Mouse (Mus musculus): ENCODE measurements around the gene Slc25a47. TPM values are rescaled to one million over a fixed set of nuclear protein-coding genes. Genes with fewer than 3 reads are reported as not detected.

Gene Slc25a47
- total RNA-seq, 2 experiments from 2014 or later = 8.4 to 9.3 TPM

- no peak for DNase-seq (ENCODE audit: extremely low spot score in 1 of 2, low spot score in 2 of 2)
- intact Hi-C loops (cut with DNase I) = no loop called here
Observed at GRCm38 (mm10) chr12:108894432-108894816, 58.6 kb downstream of the Slc25a47 start.

GRCm38 (mm10) chr12:108896006-108896405, 60.2 kb downstream of the Slc25a47 start:
- intact Hi-C loops (cut with DNase I) = no loop called here
- no peak for DNase-seq (ENCODE audit: extremely low spot score in 1 of 2, low spot score in 2 of 2)

- intact Hi-C loops (cut with DNase I) = loop anchor here (5.0 kb wide), 2 partner anchors 1471 to 1496 kb away; no protein-coding TSS in a partner anchor
- no peak for DNase-seq (ENCODE audit: extremely low spot score in 1 of 2, low spot score in 2 of 2)
Observed at GRCm38 (mm10) chr12:108901346-108901745, 65.5 kb downstream of the Slc25a47 start.

GRCm38 (mm10) chr12:108902940-108903339, 67.1 kb downstream of the Slc25a47 start:
- DNase-seq (ENCODE audit: extremely low spot score in 1 of 2, low spot score in 2 of 2) = peak; percentile 37 to 72
- intact Hi-C loops (cut with DNase I) = loop anchor here (5.0 kb wide), 2 partner anchors 1469 to 1494 kb away; no protein-coding TSS in a partner anchor

- intact Hi-C loops (cut with DNase I) = loop anchor here (5.0 kb wide), 2 partner anchors 1469 to 1494 kb away; no protein-coding TSS in a partner anchor
Observed at GRCm38 (mm10) chr12:108903600-108904275, 67.9 kb downstream of the Slc25a47 start.

DNA sequence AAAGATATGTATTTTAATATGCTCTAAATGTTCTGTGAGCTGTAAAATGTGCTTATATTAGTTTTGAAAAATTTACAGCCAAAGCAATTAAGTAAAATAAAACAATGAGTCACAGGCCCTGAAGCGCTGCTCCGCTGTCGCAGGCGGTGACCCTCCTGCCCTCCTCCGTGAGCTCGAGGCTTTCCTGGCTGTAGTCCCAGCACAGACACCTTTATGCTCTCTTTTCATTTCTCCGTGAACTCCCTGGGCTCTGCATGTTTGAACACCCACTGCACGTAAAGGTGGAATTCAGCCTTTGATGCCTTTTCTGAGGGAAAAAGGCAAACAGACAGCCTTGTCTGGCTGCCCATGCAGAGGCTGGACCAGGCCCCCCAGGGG, 68.4 kb downstream of the Slc25a47 start:
- no peak for DNase-seq (ENCODE audit: extremely low spot score in 1 of 2, low spot score in 2 of 2)
- intact Hi-C loops (cut with DNase I) = loop anchor here (5.0 kb wide), 2 partner anchors 1468 to 1493 kb away; no protein-coding TSS in a partner anchor

More at GRCm38 (mm10) chr12:108903600-108904275, 67.9 kb downstream of the Slc25a47 start:
- DNase-seq (ENCODE audit: extremely low spot score in 1 of 2, low spot score in 2 of 2) = peak; percentile 72 to 80

DNA sequence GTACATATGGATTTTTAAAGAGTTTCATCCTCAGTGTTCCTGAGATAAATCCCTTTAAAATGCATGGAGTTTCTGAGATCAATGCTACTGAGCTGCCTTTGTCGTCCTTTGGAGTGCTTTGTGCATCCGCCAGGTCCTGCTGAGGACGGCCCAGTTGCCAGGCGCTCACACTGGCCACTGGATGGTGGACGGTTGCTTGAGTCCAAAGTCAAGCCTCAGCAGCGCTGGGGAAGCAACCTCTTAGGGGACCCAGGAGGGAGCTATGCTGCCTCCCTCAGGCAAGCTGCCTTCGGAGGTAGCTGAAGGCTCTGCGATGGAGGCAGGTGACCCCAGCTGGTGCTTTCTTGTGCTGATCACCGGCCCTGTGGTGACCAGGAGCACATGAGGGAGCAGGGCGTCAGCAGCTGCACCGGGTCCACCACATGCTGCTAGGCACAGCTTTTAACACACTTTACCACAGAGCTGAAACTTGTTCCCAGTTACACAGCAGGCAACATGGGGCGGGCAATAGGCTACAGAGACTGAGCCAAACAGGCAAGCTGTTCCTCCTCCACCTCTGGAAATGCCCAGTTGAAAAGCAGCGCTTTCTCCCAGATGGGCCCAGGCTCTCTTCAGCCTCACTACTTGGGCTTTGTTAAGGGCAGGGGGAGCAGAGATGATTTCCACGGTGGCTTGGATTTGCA, 69.9 kb downstream of the Slc25a47 start:
- intact Hi-C loops (cut with DNase I) = no loop called here
- DNase-seq (ENCODE audit: extremely low spot score in 1 of 2, low spot score in 2 of 2) = no peak

DNA sequence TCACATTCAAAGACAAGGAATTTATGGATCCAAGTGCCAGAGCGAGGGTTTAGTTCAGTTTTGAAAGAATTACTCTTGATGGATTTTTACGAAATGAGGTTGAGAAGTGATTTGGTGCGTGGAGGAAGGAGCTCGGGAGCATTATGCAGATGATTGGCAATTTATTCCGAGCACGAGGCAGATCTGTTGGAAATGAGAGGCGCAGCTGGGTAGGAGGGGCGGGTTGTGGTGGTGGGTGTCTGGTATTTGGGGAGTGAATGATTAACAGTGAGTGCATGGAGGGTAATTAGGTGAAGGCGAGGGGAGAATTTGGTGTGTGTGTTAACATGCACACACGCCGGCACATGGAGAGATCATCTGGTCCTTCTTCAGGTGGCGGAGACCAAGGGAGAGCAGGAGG, 70.6 kb downstream of the Slc25a47 start:
- DNase-seq (ENCODE audit: extremely low spot score in 1 of 2, low spot score in 2 of 2) = no peak
- intact Hi-C loops (cut with DNase I) = no loop called here

Small RNA genes lying within 50 kb of the gene (microRNA-seq; reads per million reads assigned to microRNA genes)
- 188 reads per million, percentile 62 among the genes with 10 or more reads in this experiment for gene Mir345

Other genes with a start within 250 kb of the Slc25a47 start
- gene Degs2, start 133.7 kb upstream of the Slc25a47 start, total RNA-seq (2021) = under 1 TPM; 0.49 to 0.63 TPM
- gene Yy1, start 43.1 kb upstream of the Slc25a47 start, total RNA-seq (2021) = 10 to 100 TPM; 51.3 to 53.0 TPM
- 10 to 100 TPM; 13.2 to 14.4 TPM for gene Slc25a29, start 163 bp upstream of the Slc25a47 start, total RNA-seq (2021)
- 1 to 10 TPM; 5.8 to 6.1 TPM for gene Wdr25, start 57.6 kb downstream of the Slc25a47 start, total RNA-seq (2021)
- 10 to 100 TPM; 90.4 to 92.5 TPM for gene Wars, start 58.1 kb downstream of the Slc25a47 start, total RNA-seq (2021)
- 100 to 1,000 TPM; 158 to 167 TPM for gene Begain, start 232.2 kb downstream of the Slc25a47 start, total RNA-seq (2021)